Mouse (Mus musculus): Measurements from ENCODE around the gene AC161166.1. TPM values are rescaled to one million over a fixed set of nuclear protein-coding genes. Genes with fewer than 3 reads are reported as not detected.
A peak's percentile ranks its signal among the peaks of the same experiment; 100 is the strongest.

Gene AC161166.1
- polyA plus RNA-seq, 1 experiment from 2014 or later = 0.20 TPM

GRCm38 (mm10) chr7:24505447-24506064, 6.7 kb downstream of the AC161166.1 start:
- Histone ChIP-seq H3K4me3 (ENCODE audit: low read depth, low read length) (peak overlapping the region; percentile 61), H3K27me3 (replicated peaks; ENCODE audit: control insufficient read depth, insufficient read depth, low read length) (no peaks in the 10 kb centered on the region), H3K36me3 (ENCODE audit: control insufficient read depth, insufficient read depth, low read length) (peaks cover 35% of the 10 kb centered on the region), H3K9me3 (replicated peaks; ENCODE audit: control insufficient read depth, low read length) (no peaks in the 10 kb centered on the region), H3K27ac (ENCODE audit: low read depth, low read length) (peak overlapping the region; percentile 100), H3K4me2 (ENCODE audit: low read length) (peak overlapping the region; percentile 71), H3K9ac (ENCODE audit: low read length) (peak overlapping the region; percentile 93; the same call in 1 of the 2 replicates), H3K4me1 (ENCODE audit: control insufficient read depth, insufficient read depth, low read length) (peaks cover 28% of the 10 kb centered on the region)
- ATAC-seq = no peak
- peak; percentile 60 for DNase-seq (ENCODE audit: low spot score)
- 5% methylated on average over 15 of the region's 15 CpGs for WGBS

- H3K9me3 ChIP-seq (replicated peaks; ENCODE audit: control insufficient read depth, low read length) = no peaks in the 10 kb centered on the region
- no peak for ATAC-seq
- H3K9ac ChIP-seq (ENCODE audit: low read length) = peak overlapping the region; percentile 93; the same call in 1 of the 2 replicates
- H3K4me2 ChIP-seq (ENCODE audit: low read length) = peak overlapping the region; percentile 71; the same call in 1 of the 2 replicates
- no peaks in the 10 kb centered on the region for H3K27me3 ChIP-seq (replicated peaks; ENCODE audit: control insufficient read depth, insufficient read depth, low read length)
- no peak for DNase-seq (ENCODE audit: low spot score)
- 35% methylated on average over 4 of the region's 4 CpGs for WGBS
- H3K36me3 ChIP-seq (ENCODE audit: control insufficient read depth, insufficient read depth, low read length) = peaks cover 37% of the 10 kb centered on the region
- H3K27ac ChIP-seq (ENCODE audit: low read depth, low read length) = peak overlapping the region; percentile 100; the same call in 1 of the 2 replicates
- 0 out of 2 replicates have a peak overlapping the region, but pooled peaks have one; percentile 61 for H3K4me3 ChIP-seq (ENCODE audit: low read depth, low read length)
- H3K4me1 ChIP-seq (ENCODE audit: control insufficient read depth, insufficient read depth, low read length) = peaks cover 28% of the 10 kb centered on the region
These were observed 7.4 kb downstream of the AC161166.1 start for GRCm38 (mm10) chr7:24504868-24505267.

- no peak overlapping the region for H3K27ac ChIP-seq (ENCODE audit: low read depth, low read length)
- ATAC-seq (no peak), DNase-seq (ENCODE audit: low spot score) (no peak)
- peak overlapping the region; percentile 29; the same call in 1 of the 2 replicates for H3K9ac ChIP-seq (ENCODE audit: low read length)
- H3K27me3 ChIP-seq (replicated peaks; ENCODE audit: control insufficient read depth, insufficient read depth, low read length) = no peaks in the 10 kb centered on the region
- no peak overlapping the region for H3K4me2 ChIP-seq (ENCODE audit: low read length)
- no peak overlapping the region for H3K4me3 ChIP-seq (ENCODE audit: low read depth, low read length)
- H3K36me3 ChIP-seq (ENCODE audit: control insufficient read depth, insufficient read depth, low read length) = peaks cover 46% of the 10 kb centered on the region
- H3K9me3 ChIP-seq (replicated peaks; ENCODE audit: control insufficient read depth, low read length) = no peaks in the 10 kb centered on the region
- peaks cover 28% of the 10 kb centered on the region for H3K4me1 ChIP-seq (ENCODE audit: control insufficient read depth, insufficient read depth, low read length)
- WGBS = 23% methylated on average over 10 of the region's 10 CpGs
These were observed 8.3 kb downstream of the AC161166.1 start for GRCm38 (mm10) chr7:24504004-24504403.

GRCm38 (mm10) chr7:24501492-24501891, 10.8 kb downstream of the AC161166.1 start:
- H3K9ac ChIP-seq (ENCODE audit: low read length) = no peak overlapping the region
- H3K36me3 ChIP-seq (ENCODE audit: control insufficient read depth, insufficient read depth, low read length) = peaks cover 48% of the 10 kb centered on the region
- no peak overlapping the region for H3K4me2 ChIP-seq (ENCODE audit: low read length)

GRCm38 (mm10) chr7:24500929-24501328, 11.3 kb downstream of the AC161166.1 start:
- H3K4me2 ChIP-seq (ENCODE audit: low read length) = no peak overlapping the region
- no peak overlapping the region for H3K4me3 ChIP-seq (ENCODE audit: low read depth, low read length)
- ATAC-seq (no peak), DNase-seq (ENCODE audit: low spot score) (peak; percentile 29)
- no peaks in the 10 kb centered on the region for H3K9me3 ChIP-seq (replicated peaks; ENCODE audit: control insufficient read depth, low read length)
- H3K27me3 ChIP-seq (replicated peaks; ENCODE audit: control insufficient read depth, insufficient read depth, low read length) = no peaks in the 10 kb centered on the region
- WGBS = 37% methylated on average over 7 of the region's 7 CpGs
- peaks cover 48% of the 10 kb centered on the region for H3K36me3 ChIP-seq (ENCODE audit: control insufficient read depth, insufficient read depth, low read length)
- peaks cover 18% of the 10 kb centered on the region for H3K4me1 ChIP-seq (ENCODE audit: control insufficient read depth, insufficient read depth, low read length)
- no peak overlapping the region for H3K27ac ChIP-seq (ENCODE audit: low read depth, low read length)
- no peak overlapping the region for H3K9ac ChIP-seq (ENCODE audit: low read length)

More at GRCm38 (mm10) chr7:24501492-24501891, 10.8 kb downstream of the AC161166.1 start:
- DNase-seq (ENCODE audit: low spot score) (no peak), ATAC-seq (no peak)
- Histone ChIP-seq H3K4me3 (ENCODE audit: low read depth, low read length) (no peak overlapping the region), H3K27ac (ENCODE audit: low read depth, low read length) (no peak overlapping the region), H3K9me3 (replicated peaks; ENCODE audit: control insufficient read depth, low read length) (no peaks in the 10 kb centered on the region), H3K4me1 (ENCODE audit: control insufficient read depth, insufficient read depth, low read length) (peaks cover 21% of the 10 kb centered on the region), H3K27me3 (replicated peaks; ENCODE audit: control insufficient read depth, insufficient read depth, low read length) (no peaks in the 10 kb centered on the region)
- WGBS = 58% methylated on average over 21 of the region's 21 CpGs

- H3K4me3 ChIP-seq (ENCODE audit: low read depth, low read length) = no peak overlapping the region
- no peak overlapping the region for H3K27ac ChIP-seq (ENCODE audit: low read depth, low read length)
- WGBS = 26% methylated on average over 43 of the region's 43 CpGs
- no peak for ATAC-seq
- no peak for DNase-seq (ENCODE audit: low spot score)
- H3K9ac ChIP-seq (ENCODE audit: low read length) = no peak overlapping the region
- H3K4me2 ChIP-seq (ENCODE audit: low read length) = no peak overlapping the region
- H3K36me3 ChIP-seq (ENCODE audit: control insufficient read depth, insufficient read depth, low read length) = peaks cover 48% of the 10 kb centered on the region
- H3K27me3 ChIP-seq (replicated peaks; ENCODE audit: control insufficient read depth, insufficient read depth, low read length) = no peaks in the 10 kb centered on the region
- peaks cover 9% of the 10 kb centered on the region for H3K4me1 ChIP-seq (ENCODE audit: control insufficient read depth, insufficient read depth, low read length)
- H3K9me3 ChIP-seq (replicated peaks; ENCODE audit: control insufficient read depth, low read length) = no peaks in the 10 kb centered on the region
These were observed 12.2 kb downstream of the AC161166.1 start for GRCm38 (mm10) chr7:24499856-24500577.

GRCm38 (mm10) chr7:24488303-24488702, 24.0 kb downstream of the AC161166.1 start:
- DNase-seq (ENCODE audit: low spot score) (no peak), ATAC-seq (no peak)
- 86% methylated on average over 8 of the region's 8 CpGs for WGBS
- H3K27ac ChIP-seq (ENCODE audit: low read depth, low read length) = no peak overlapping the region
- no peaks in the 10 kb centered on the region for H3K9me3 ChIP-seq (replicated peaks; ENCODE audit: control insufficient read depth, low read length)
- no peaks in the 10 kb centered on the region for H3K27me3 ChIP-seq (replicated peaks; ENCODE audit: control insufficient read depth, insufficient read depth, low read length)
- H3K4me2 ChIP-seq (ENCODE audit: low read length) = no peak overlapping the region
- peaks cover 7% of the 10 kb centered on the region; the same call in 1 of the 2 replicates for H3K36me3 ChIP-seq (ENCODE audit: control insufficient read depth, insufficient read depth, low read length)
- H3K4me3 ChIP-seq (ENCODE audit: low read depth, low read length) = no peak overlapping the region
- H3K9ac ChIP-seq (ENCODE audit: low read length) = no peak overlapping the region
- peaks cover 38% of the 10 kb centered on the region for H3K4me1 ChIP-seq (ENCODE audit: control insufficient read depth, insufficient read depth, low read length)

GRCm38 (mm10) chr7:24487403-24487802, 24.9 kb downstream of the AC161166.1 start:
- Histone ChIP-seq H3K9ac (ENCODE audit: low read length) (peak overlapping the region; percentile 59; the same call in 1 of the 2 replicates), H3K4me3 (ENCODE audit: low read depth, low read length) (peak overlapping the region; percentile 26; the same call in 1 of the 2 replicates), H3K27me3 (replicated peaks; ENCODE audit: control insufficient read depth, insufficient read depth, low read length) (no peaks in the 10 kb centered on the region), H3K27ac (ENCODE audit: low read depth, low read length) (peak overlapping the region; percentile 84; the same call in 1 of the 2 replicates), H3K36me3 (ENCODE audit: control insufficient read depth, insufficient read depth, low read length) (peaks cover 7% of the 10 kb centered on the region; the same call in 1 of the 2 replicates), H3K4me2 (ENCODE audit: low read length) (peak overlapping the region; percentile 90), H3K9me3 (replicated peaks; ENCODE audit: control insufficient read depth, low read length) (no peaks in the 10 kb centered on the region), H3K4me1 (ENCODE audit: control insufficient read depth, insufficient read depth, low read length) (peaks cover 38% of the 10 kb centered on the region)
- DNase-seq (ENCODE audit: low spot score) (no peak), ATAC-seq (0 out of 2 replicates have a peak, but pooled peaks have one; percentile 2)
- WGBS = 17% methylated on average over 3 of the region's 3 CpGs
